Mouse (Mus musculus): ENCODE measurements around the gene Ankib1.

DNA sequence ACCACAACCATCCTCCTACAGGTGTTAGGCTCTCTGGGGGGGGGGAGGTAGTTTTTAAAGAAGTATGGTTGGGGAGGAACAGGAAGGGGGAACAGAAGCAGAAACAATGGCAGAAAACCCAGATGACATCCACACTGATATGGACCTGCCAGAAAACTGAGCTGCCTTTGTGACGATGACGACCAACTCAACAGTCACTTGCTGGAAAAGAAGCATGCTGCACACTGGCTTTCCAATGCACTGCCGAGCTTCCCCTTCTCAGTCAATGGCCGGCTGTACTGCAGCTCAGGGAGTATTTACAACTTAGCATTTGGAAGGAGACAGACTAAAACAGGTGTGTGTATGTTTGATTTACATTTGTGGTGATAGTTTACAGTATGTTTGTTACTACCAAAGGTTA is 107.5 kb downstream of the Ankib1 start:
- TF ChIP-seq GATA1 (IDR thresholded peaks at IDR 0.05; ENCODE audit: low read length) (no peak), TAL1 (IDR thresholded peaks at IDR 0.05; ENCODE audit: low read length) (no peak)
